Mouse (Mus musculus): ENCODE measurements around the gene Gpr156.

DNA sequence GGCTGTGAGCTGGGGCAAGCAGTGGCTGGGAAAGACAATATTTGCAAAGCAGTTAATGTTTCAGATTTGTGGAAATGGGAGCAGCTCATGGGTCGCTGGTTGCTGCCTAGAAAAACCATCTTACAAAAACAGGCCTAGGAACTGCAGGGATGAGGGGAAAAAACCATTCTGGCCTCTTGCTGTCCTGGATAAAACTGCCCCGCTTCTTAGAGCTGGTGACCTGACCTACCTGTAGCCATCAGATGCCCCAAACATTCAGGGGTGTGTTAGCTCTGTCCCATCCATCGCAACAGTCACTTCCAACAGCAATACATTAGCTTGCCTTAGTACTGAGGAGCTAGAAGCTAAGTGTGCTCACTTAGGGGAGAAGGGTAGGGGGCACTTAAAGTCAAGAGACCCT lies 27.3 kb upstream of the Gpr156 start:
- no peak for TF ChIP-seq POLR2A (IDR thresholded peaks at IDR 0.05; ENCODE audit: borderline replicate concordance, extremely low read depth, low read depth, low read length)
- TF ChIP-seq CTCF (IDR thresholded peaks at IDR 0.05; ENCODE audit: insufficient read depth, low read length): no peak
